Mouse (Mus musculus): ENCODE measurements around the gene Opcml. TPM values are rescaled to one million over a fixed set of nuclear protein-coding genes. Genes with fewer than 3 reads are reported as not detected.

Gene Opcml
- polyA plus RNA-seq, 1 experiment from 2014 or later: 0.10 TPM

DNA sequence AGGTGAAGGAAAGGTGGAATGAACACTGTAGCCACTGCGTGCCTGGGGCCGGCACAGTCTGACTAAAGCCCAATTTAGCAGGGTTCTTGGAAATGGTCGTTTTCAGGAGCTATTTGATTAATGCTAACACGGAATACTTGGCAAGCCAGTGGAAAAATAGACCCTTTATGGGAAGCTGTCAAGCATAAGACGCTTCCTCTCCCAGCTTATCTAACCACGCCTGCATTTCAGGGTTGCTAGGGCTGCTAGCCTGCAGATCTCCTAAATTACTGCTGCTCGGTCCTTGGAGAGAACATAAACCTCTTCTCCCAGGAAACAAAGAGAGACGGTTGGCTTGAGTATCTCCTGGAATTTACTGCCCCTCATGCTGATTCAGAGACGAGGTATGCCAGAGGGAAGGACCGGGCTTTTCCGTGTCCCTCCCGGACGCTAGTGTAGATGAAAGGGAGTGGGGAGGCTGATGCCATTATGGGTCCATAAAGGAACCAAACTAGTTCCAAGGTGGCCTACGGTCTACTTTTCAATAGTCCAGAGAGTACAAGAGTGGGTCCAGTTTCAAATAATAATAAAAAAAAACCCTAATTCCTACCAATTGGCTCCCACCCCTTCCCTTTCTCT is 772.6 kb downstream of the Opcml start:
- H3K9me3 ChIP-seq (replicated peaks): no peaks in the 10 kb centered on the region
- H3K4me2 ChIP-seq: no peak overlapping the region
- no peak for ATAC-seq (ENCODE audit: insufficient read depth)
- H3K27me3 ChIP-seq: no peaks in the 10 kb centered on the region
- 31% methylated on average over 14 of the region's 14 CpGs for WGBS (ENCODE audit: insufficient replicate concordance)
- H3K27ac ChIP-seq (replicated peaks): no peak overlapping the region
- no peaks in the 10 kb centered on the region for H3K36me3 ChIP-seq (replicated peaks)
- H3K4me1 ChIP-seq (replicated peaks): no peaks in the 10 kb centered on the region
- no peak overlapping the region for H3K9ac ChIP-seq
- no peak overlapping the region for H3K4me3 ChIP-seq (replicated peaks)

GRCm38 (mm10) chr9:28569041-28569522 is 778.5 kb downstream of the Opcml start:
- Histone ChIP-seq H3K9ac (no peak overlapping the region), H3K9me3 (replicated peaks) (no peaks in the 10 kb centered on the region), H3K27me3 (no peaks in the 10 kb centered on the region), H3K4me3 (replicated peaks) (no peak overlapping the region), H3K27ac (replicated peaks) (no peak overlapping the region), H3K4me2 (no peak overlapping the region), H3K4me1 (replicated peaks) (no peaks in the 10 kb centered on the region), H3K36me3 (replicated peaks) (no peaks in the 10 kb centered on the region)
- 6% methylated on average over 8 of the region's 8 CpGs for WGBS (ENCODE audit: insufficient replicate concordance)
- no peak for ATAC-seq (ENCODE audit: insufficient read depth)

DNA sequence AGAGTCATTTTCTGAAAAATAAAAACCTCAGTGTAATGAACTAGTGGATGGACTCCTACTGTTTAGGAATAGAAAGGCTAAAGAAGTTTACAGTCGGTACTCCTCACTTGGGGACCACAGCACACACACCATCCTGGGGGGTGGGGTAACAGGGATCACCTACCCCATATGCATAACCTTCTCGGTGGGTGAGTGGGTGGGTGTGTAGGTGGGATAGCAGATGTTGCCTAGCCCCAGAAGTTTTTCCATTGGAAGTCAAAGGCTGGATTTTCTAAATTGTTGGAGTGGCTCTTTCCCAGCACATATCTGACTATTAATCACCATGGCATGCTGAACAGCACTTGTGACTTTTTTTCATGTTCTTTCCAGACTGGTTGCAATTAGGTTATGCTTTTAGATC is 779.2 kb downstream of the Opcml start:
- Histone ChIP-seq H3K9me3 (replicated peaks) (no peaks in the 10 kb centered on the region), H3K4me1 (replicated peaks) (no peaks in the 10 kb centered on the region), H3K27me3 (no peaks in the 10 kb centered on the region), H3K27ac (replicated peaks) (no peak overlapping the region), H3K4me2 (no peak overlapping the region), H3K9ac (no peak overlapping the region), H3K4me3 (replicated peaks) (no peak overlapping the region), H3K36me3 (replicated peaks) (no peaks in the 10 kb centered on the region)
- ATAC-seq (ENCODE audit: insufficient read depth): no peak
- WGBS (ENCODE audit: insufficient replicate concordance): 30% methylated on average over 2 of the region's 2 CpGs

GRCm38 (mm10) chr9:28571682-28572081 is 781.1 kb downstream of the Opcml start:
- H3K27me3 ChIP-seq: no peaks in the 10 kb centered on the region
- H3K36me3 ChIP-seq (replicated peaks): no peaks in the 10 kb centered on the region
- no peaks in the 10 kb centered on the region for H3K9me3 ChIP-seq (replicated peaks)
- WGBS (ENCODE audit: insufficient replicate concordance): 45% methylated on average over 2 of the region's 2 CpGs
- no peak for ATAC-seq (ENCODE audit: insufficient read depth)
- H3K9ac ChIP-seq: no peak overlapping the region
- H3K4me1 ChIP-seq (replicated peaks): no peaks in the 10 kb centered on the region
- no peak overlapping the region for H3K4me3 ChIP-seq (replicated peaks)
- no peak overlapping the region for H3K4me2 ChIP-seq
- no peak overlapping the region for H3K27ac ChIP-seq (replicated peaks)

GRCm38 (mm10) chr9:28572136-28572774 is 781.7 kb downstream of the Opcml start:
- Histone ChIP-seq H3K4me1 (replicated peaks) (no peaks in the 10 kb centered on the region), H3K36me3 (replicated peaks) (no peaks in the 10 kb centered on the region), H3K27me3 (no peaks in the 10 kb centered on the region), H3K9ac (no peak overlapping the region), H3K4me2 (no peak overlapping the region), H3K9me3 (replicated peaks) (no peaks in the 10 kb centered on the region), H3K27ac (replicated peaks) (no peak overlapping the region), H3K4me3 (replicated peaks) (no peak overlapping the region)
- no peak for ATAC-seq (ENCODE audit: insufficient read depth)
- WGBS (ENCODE audit: insufficient replicate concordance): 63% methylated on average over 9 of the region's 9 CpGs

GRCm38 (mm10) chr9:28578730-28579129 is 788.2 kb downstream of the Opcml start:
- H3K9me3 ChIP-seq (replicated peaks): no peaks in the 10 kb centered on the region
- H3K4me3 ChIP-seq (replicated peaks): no peak overlapping the region
- H3K27ac ChIP-seq (replicated peaks): no peak overlapping the region
- no peak overlapping the region for H3K4me2 ChIP-seq
- no peak for ATAC-seq (ENCODE audit: insufficient read depth)
- H3K4me1 ChIP-seq (replicated peaks): no peaks in the 10 kb centered on the region
- H3K9ac ChIP-seq: no peak overlapping the region
- no peaks in the 10 kb centered on the region for H3K27me3 ChIP-seq
- H3K36me3 ChIP-seq (replicated peaks): no peaks in the 10 kb centered on the region

GRCm38 (mm10) chr9:28587253-28587652 is 796.7 kb downstream of the Opcml start:
- Histone ChIP-seq H3K4me3 (replicated peaks) (no peak overlapping the region), H3K4me2 (no peak overlapping the region), H3K4me1 (replicated peaks) (no peaks in the 10 kb centered on the region), H3K9me3 (replicated peaks) (no peaks in the 10 kb centered on the region), H3K36me3 (replicated peaks) (no peaks in the 10 kb centered on the region), H3K9ac (no peak overlapping the region), H3K27me3 (no peaks in the 10 kb centered on the region), H3K27ac (replicated peaks) (no peak overlapping the region)
- no peak for ATAC-seq (ENCODE audit: insufficient read depth)
- 54% methylated on average over 3 of the region's 3 CpGs for WGBS (ENCODE audit: insufficient replicate concordance)

DNA sequence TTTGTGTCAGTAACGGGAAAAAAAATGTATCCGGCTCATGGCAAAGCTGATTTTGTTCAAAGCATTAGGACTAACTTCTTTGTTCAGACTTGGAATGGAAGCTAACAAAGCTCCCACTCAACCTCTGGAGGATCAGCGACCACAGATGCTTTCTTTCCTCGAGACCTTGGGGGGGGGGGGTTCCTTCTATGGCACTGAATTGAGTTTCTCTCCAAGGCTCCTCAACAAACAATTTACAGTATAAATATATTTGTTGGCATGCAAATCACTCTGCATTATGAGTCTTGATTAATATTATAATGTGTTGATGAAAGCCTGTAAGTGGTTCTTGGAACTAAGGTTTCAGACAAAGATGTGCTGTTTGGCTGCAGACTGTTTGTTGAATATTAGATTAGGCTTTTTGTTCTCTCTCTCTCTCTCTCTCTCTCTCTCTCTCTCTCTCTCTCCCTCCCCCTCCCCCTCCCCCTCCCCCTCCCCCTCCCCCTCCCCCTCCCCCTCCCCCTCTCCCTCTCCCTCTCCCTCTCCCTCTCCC is 797.3 kb downstream of the Opcml start:
- 60% methylated on average over 4 of the region's 4 CpGs for WGBS (ENCODE audit: insufficient replicate concordance)

DNA sequence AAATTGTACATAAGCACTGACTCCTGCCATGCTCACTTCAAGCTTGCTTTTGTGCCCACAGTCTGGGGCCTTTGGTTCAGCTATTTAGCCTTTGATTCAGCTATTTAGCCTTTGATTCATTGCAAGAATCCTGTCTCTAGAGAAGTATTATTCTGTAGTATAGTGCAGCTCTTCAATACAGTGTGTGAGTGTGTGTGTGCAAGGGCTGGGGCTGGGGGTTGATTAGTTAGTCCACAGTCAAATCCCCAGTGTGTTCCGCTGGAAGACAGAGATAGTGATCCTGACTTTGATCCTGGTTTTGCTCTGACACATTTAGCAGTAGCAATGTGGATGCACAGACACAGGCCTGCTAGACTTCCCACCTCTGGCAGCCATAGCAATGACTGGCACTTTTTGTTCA is 797.9 kb downstream of the Opcml start:
- no peaks in the 10 kb centered on the region for H3K4me1 ChIP-seq (replicated peaks)
- no peak overlapping the region for H3K9ac ChIP-seq
- no peaks in the 10 kb centered on the region for H3K36me3 ChIP-seq (replicated peaks)
- WGBS (ENCODE audit: insufficient replicate concordance): 53% methylated on average over 1 of the region's 1 CpGs
- no peaks in the 10 kb centered on the region for H3K27me3 ChIP-seq
- no peak overlapping the region for H3K4me3 ChIP-seq (replicated peaks)
- no peak overlapping the region for H3K4me2 ChIP-seq
- ATAC-seq (ENCODE audit: insufficient read depth): no peak
- no peaks in the 10 kb centered on the region for H3K9me3 ChIP-seq (replicated peaks)
- no peak overlapping the region for H3K27ac ChIP-seq (replicated peaks)

More for the DNA sequence above, 797.3 kb downstream of the Opcml start:
- ATAC-seq (ENCODE audit: insufficient read depth): no peak
- H3K36me3 ChIP-seq (replicated peaks): no peaks in the 10 kb centered on the region
- no peaks in the 10 kb centered on the region for H3K4me1 ChIP-seq (replicated peaks)
- H3K27me3 ChIP-seq: no peaks in the 10 kb centered on the region
- no peak overlapping the region for H3K4me2 ChIP-seq
- H3K9me3 ChIP-seq (replicated peaks): no peaks in the 10 kb centered on the region
- H3K4me3 ChIP-seq (replicated peaks): no peak overlapping the region
- no peak overlapping the region for H3K27ac ChIP-seq (replicated peaks)
- no peak overlapping the region for H3K9ac ChIP-seq

GRCm38 (mm10) chr9:28592208-28592607 is 801.6 kb downstream of the Opcml start:
- H3K4me3 ChIP-seq (replicated peaks): no peak overlapping the region
- H3K4me1 ChIP-seq (replicated peaks): no peaks in the 10 kb centered on the region
- 41% methylated on average over 3 of the region's 3 CpGs for WGBS (ENCODE audit: insufficient replicate concordance)
- H3K4me2 ChIP-seq: no peak overlapping the region
- H3K36me3 ChIP-seq (replicated peaks): no peaks in the 10 kb centered on the region
- H3K9ac ChIP-seq: no peak overlapping the region
- H3K27me3 ChIP-seq: no peaks in the 10 kb centered on the region
- no peak for ATAC-seq (ENCODE audit: insufficient read depth)
- H3K27ac ChIP-seq (replicated peaks): no peak overlapping the region
- no peaks in the 10 kb centered on the region for H3K9me3 ChIP-seq (replicated peaks)

- Histone ChIP-seq H3K9me3 (replicated peaks) (no peaks in the 10 kb centered on the region), H3K4me2 (no peak overlapping the region)
- WGBS (ENCODE audit: insufficient replicate concordance): 61% methylated on average over 3 of the region's 3 CpGs
Measured at GRCm38 (mm10) chr9:28595062-28595461, 804.5 kb downstream of the Opcml start.

More at GRCm38 (mm10) chr9:28595062-28595461, 804.5 kb downstream of the Opcml start:
- Histone ChIP-seq H3K27ac (replicated peaks) (no peak overlapping the region), H3K4me3 (replicated peaks) (no peak overlapping the region), H3K36me3 (replicated peaks) (no peaks in the 10 kb centered on the region), H3K4me1 (replicated peaks) (no peaks in the 10 kb centered on the region), H3K27me3 (no peaks in the 10 kb centered on the region), H3K9ac (no peak overlapping the region)
- ATAC-seq (ENCODE audit: insufficient read depth): no peak

Data from liver, embryonic 15.5 days (tissue).